Mouse (Mus musculus) cerebellum, adult 2 months (tissue): ENCODE measurements around the gene Tnr. TPM values are rescaled to one million over a fixed set of nuclear protein-coding genes. Genes with fewer than 3 reads are reported as not detected.

Experiments used
- DNase-seq, 2 experiments: peaks; one replicate each; pipeline ENCODE4 v3.0.0; 2021
- H3K27ac ChIP-seq: fragments of 200-500 bp; 2 replicates; pipeline ENCODE4 v1.5.1; 2012; ENCODE audit warnings: low read length, control low read depth, inconsistent platforms; ENCODE audit not compliant: insufficient read depth
- H3K27me3 ChIP-seq: fragments of 200-500 bp; 2 replicates; pipeline ENCODE4 v1.6.1; 2012; ENCODE audit warnings: inconsistent platforms, mild to moderate bottlenecking, low read length, moderate library complexity; ENCODE audit not compliant: control insufficient read depth, insufficient read depth
- H3K4me1 ChIP-seq: fragments of 200-500 bp; 2 replicates; pipeline ENCODE4 v1.6.1; 2011; ENCODE audit warnings: low read length; ENCODE audit not compliant: control insufficient read depth, insufficient read depth
- H3K4me3 ChIP-seq: fragments of 200-500 bp; replicated peaks from 2 replicates; pipeline ENCODE3; 2011; ENCODE audit warnings: mild to moderate bottlenecking, low read depth, low read length, control low read depth; ENCODE audit not compliant: insufficient read depth
- CTCF ChIP-seq: fragments of 200-500 bp; IDR thresholded peaks from 2 replicates; pipeline ENCODE4 v1.5.1; 2011; ENCODE audit warnings: low read depth, mild to moderate bottlenecking, control low read depth, low read length, moderate library complexity, borderline replicate concordance; ENCODE audit not compliant: insufficient read depth
- POLR2A ChIP-seq: fragments of 200-500 bp; IDR thresholded peaks from 2 replicates; pipeline ENCODE4 v1.6.1; 2011; ENCODE audit warnings: low read length, control low read depth, borderline replicate concordance; ENCODE audit not compliant: insufficient read depth
- WGBS: fragments of 180-500 bp; shearing (Covaris S2); methylation state at CpG from one replicate; pipeline ENCODE4 v1.1.7; 2018; 5-methylcytosine and 5-hydroxymethylcytosine counted together
- polyA plus RNA-seq: library from polyadenylated mRNA; depleted of rRNA; stranded (reverse); fragments of >200 nt; gene quantifications from 2 replicates; pipeline ENCODE4 v1.2.3, GENCODE M21; 2012

Tnr gene
- polyA plus RNA-seq, 1 experiment, result 22.7 TPM

DNA sequence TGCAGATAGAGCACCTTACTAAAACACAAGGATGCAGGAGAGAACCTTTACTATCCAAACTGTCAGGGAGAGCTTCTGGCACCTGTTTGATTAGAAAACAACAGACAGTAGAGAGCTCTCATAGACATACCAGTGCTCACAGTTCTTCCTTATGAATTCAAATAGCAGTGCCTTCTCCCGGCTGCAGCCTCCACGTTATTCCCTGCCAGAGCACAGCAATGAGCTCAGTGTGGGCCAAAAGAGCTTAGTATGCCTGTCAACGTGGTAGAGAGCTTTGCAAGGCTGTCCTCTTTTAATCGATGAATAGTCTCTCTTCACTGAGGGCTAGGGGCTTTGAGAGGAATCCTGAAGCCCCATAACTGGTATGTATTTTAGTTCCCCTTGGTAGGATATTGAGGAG, 173.1 kb downstream of the Tnr start:
- DNase-seq, result no peak
- H3K4me3 ChIP-seq, result no peak overlapping the region
- H3K4me1 ChIP-seq, result peaks cover 4% of the 10 kb centered on the region; the same call in 1 of the 2 replicates
- TF ChIP-seq CTCF (no peak), POLR2A (no peak)
- 19% methylated on average over 4 of the region's 4 CpGs for WGBS
- no peak overlapping the region for H3K27ac ChIP-seq
- H3K27me3 ChIP-seq, result no peaks in the 10 kb centered on the region

GRCm38 (mm10) chr1:159702038-159702437, 178.5 kb downstream of the Tnr start:
- H3K27ac ChIP-seq, result no peak overlapping the region
- no peaks in the 10 kb centered on the region for H3K4me1 ChIP-seq
- H3K4me3 ChIP-seq, result no peak overlapping the region
- no peak for DNase-seq
- TF ChIP-seq POLR2A (no peak), CTCF (no peak)
- H3K27me3 ChIP-seq, result no peaks in the 10 kb centered on the region
- 89% methylated on average over 9 of the region's 9 CpGs for WGBS

GRCm38 (mm10) chr1:159704925-159705324, 181.4 kb downstream of the Tnr start:
- TF ChIP-seq CTCF (no peak), POLR2A (no peak)
- DNase-seq, result peak in 1 of 2 experiments; percentile 41
- 24% methylated on average over 3 of the region's 3 CpGs for WGBS
- Histone ChIP-seq H3K4me3 (no peak overlapping the region), H3K4me1 (no peaks in the 10 kb centered on the region), H3K27me3 (no peaks in the 10 kb centered on the region), H3K27ac (no peak overlapping the region)

- no peak overlapping the region for H3K27ac ChIP-seq
These were observed 192.7 kb downstream of the Tnr start for GRCm38 (mm10) chr1:159716301-159716700.

GRCm38 (mm10) chr1:159717016-159717415, 193.4 kb downstream of the Tnr start:
- 18% methylated on average over 9 of the region's 9 CpGs for WGBS
- DNase-seq, result peak; percentile 47 to 73
- Histone ChIP-seq H3K27me3 (no peaks in the 10 kb centered on the region), H3K4me3 (peak overlapping the region; percentile 28), H3K4me1 (peaks cover 3% of the 10 kb centered on the region; the same call in 1 of the 2 replicates), H3K27ac (no peak overlapping the region)
- TF ChIP-seq CTCF, result no peak
- no peak for TF ChIP-seq POLR2A

More at GRCm38 (mm10) chr1:159716301-159716700, 192.7 kb downstream of the Tnr start:
- TF ChIP-seq POLR2A, result no peak
- no peak for TF ChIP-seq CTCF
- H3K27me3 ChIP-seq, result no peaks in the 10 kb centered on the region
- no peak overlapping the region for H3K4me3 ChIP-seq
- peaks cover 3% of the 10 kb centered on the region; the same call in 1 of the 2 replicates for H3K4me1 ChIP-seq
- WGBS, result 98% methylated on average over 1 of the region's 1 CpGs
- DNase-seq, result no peak

- Histone ChIP-seq H3K4me3 (no peak overlapping the region), H3K27ac (no peak overlapping the region), H3K27me3 (no peaks in the 10 kb centered on the region), H3K4me1 (no peaks in the 10 kb centered on the region)
- whole genome bisulfite sequencing, result 87% methylated on average over 5 of the region's 5 CpGs
- no peak for DNase-seq
- TF ChIP-seq CTCF (no peak), POLR2A (no peak)
These were observed 200.2 kb downstream of the Tnr start for GRCm38 (mm10) chr1:159723733-159724132.

GRCm38 (mm10) chr1:159729270-159729669, 205.7 kb downstream of the Tnr start:
- WGBS, result 96% methylated on average over 6 of the region's 6 CpGs
- Histone ChIP-seq H3K4me1 (no peaks in the 10 kb centered on the region), H3K27ac (no peak overlapping the region), H3K4me3 (no peak overlapping the region), H3K27me3 (no peaks in the 10 kb centered on the region)
- TF ChIP-seq POLR2A (no peak), CTCF (no peak)
- DNase-seq, result no peak

DNA sequence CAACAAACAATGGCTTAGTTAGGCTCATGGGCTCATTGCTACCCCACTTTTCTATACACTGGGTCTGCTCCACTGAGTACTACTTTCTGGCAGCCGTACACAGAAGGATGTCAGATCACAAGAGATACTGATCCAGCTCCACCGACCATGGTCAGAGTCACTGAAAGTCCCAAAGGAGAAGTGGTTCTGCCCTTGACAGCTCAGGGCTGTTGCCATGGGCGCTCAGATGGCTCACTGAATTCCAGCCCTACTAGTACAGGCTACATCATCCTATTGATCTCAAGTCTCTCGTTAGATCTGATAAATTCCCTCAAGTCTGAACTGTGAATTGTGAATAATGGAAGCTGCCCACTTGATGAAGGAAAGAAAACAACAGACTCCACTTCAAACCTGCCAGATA, 207.3 kb downstream of the Tnr start:
- Histone ChIP-seq H3K4me1 (no peaks in the 10 kb centered on the region), H3K4me3 (no peak overlapping the region), H3K27ac (no peak overlapping the region), H3K27me3 (no peaks in the 10 kb centered on the region)
- TF ChIP-seq POLR2A (no peak), CTCF (no peak)
- 40% methylated on average over 4 of the region's 4 CpGs for WGBS
- no peak for DNase-seq
